Mouse (Mus musculus) monocyte, adult 59 days (primary cell): Measurements from ENCODE around the gene Sars2. TPM values are rescaled to one million over a fixed set of nuclear protein-coding genes. Genes with fewer than 3 reads are reported as not detected.

ENCODE experiments used
- total RNA-seq, 2 experiments: library from RNA; stranded (reverse); gene quantifications; one replicate each; pipeline ENCODE4 v1.2.4; 2023

The Sars2 gene
- 10 to 100 TPM in 1 of 2 experiments, 1 to 10 TPM in 1; 8.9 to 12.5 TPM for total RNA-seq

GRCm38 (mm10) chr7:28741709-28742438, at the start of gene Sars2, which contains the start of gene Mrps12:
Gene Sars2 (plus strand): TSS chr7:28741992.
Gene Mrps12 (minus strand): TSS chr7:28741820.

GRCm38 (mm10) chr7:28692545-28693320, 49.1 kb upstream of the Sars2 start, which contains the start of gene Fbxo27:
Gene Fbxo27 (plus strand): TSS chr7:28692849.

GRCm38 (mm10) chr7:28716590-28717281, 25.1 kb upstream of the Sars2 start, which contains the start of gene Fbxo17:
Gene Fbxo17 (plus strand): TSS chr7:28716804.

GRCm38 (mm10) chr7:28756079-28756478, 14.3 kb downstream of the Sars2 start, which contains the start of gene Ccer2:
Gene Ccer2 (plus strand): TSS chr7:28756174.

GRCm38 (mm10) chr7:28766173-28766879, 24.5 kb downstream of the Sars2 start, which contains the start of gene Sirt2:
Gene Sirt2 (plus strand): TSS chr7:28766735.

GRCm38 (mm10) chr7:28767462-28767965, 25.7 kb downstream of the Sars2 start, which contains the start of gene Nfkbib:
Gene Nfkbib (minus strand): TSS chr7:28767512.

GRCm38 (mm10) chr7:28788307-28789195, 46.8 kb downstream of the Sars2 start, which contains the start of gene Rinl:
Gene Rinl (plus strand): TSS chr7:28788969.

Other genes starting within 250 kb of the Sars2 start
- not detected for gene Ifnl2, start 231.5 kb upstream of the Sars2 start, total RNA-seq
- not detected for gene Ifnl3, start 219.2 kb upstream of the Sars2 start, total RNA-seq
- not detected for gene Sycn, start 201.1 kb upstream of the Sars2 start, total RNA-seq
- gene Nccrp1, start 194.7 kb upstream of the Sars2 start, total RNA-seq = 1 to 10 TPM; 1.5 to 2.3 TPM
- gene Samd4b, start 143.8 kb upstream of the Sars2 start, total RNA-seq = 10 to 100 TPM; 59.5 to 62.7 TPM
- 10 to 100 TPM; 30.1 to 35.2 TPM for gene Pak4, start 143.8 kb upstream of the Sars2 start, total RNA-seq
- gene Acp7, start 110.7 kb upstream of the Sars2 start, total RNA-seq = not detected
- not detected for gene Fbxo27, start 49.1 kb upstream of the Sars2 start, total RNA-seq
- gene Fbxo17, start 25.2 kb upstream of the Sars2 start, total RNA-seq = under 1 TPM; 0.94 to 1.00 TPM
- gene Mrps12, start 172 bp upstream of the Sars2 start, total RNA-seq = 10 to 100 TPM; 19.5 to 25.1 TPM
- gene Ccer2, start 14.2 kb downstream of the Sars2 start, total RNA-seq = not detected
- 100 to 1,000 TPM in 1 of 2 experiments, 10 to 100 TPM in 1; 95.2 to 113 TPM for gene Sirt2, start 24.7 kb downstream of the Sars2 start, total RNA-seq
- gene Nfkbib, start 25.5 kb downstream of the Sars2 start, total RNA-seq = 100 to 1,000 TPM; 127 to 137 TPM
- gene Rinl, start 47.0 kb downstream of the Sars2 start, total RNA-seq = 10 to 100 TPM; 16.0 to 20.8 TPM
- gene Hnrnpl, start 66.5 kb downstream of the Sars2 start, total RNA-seq = 100 to 1,000 TPM; 416 to 451 TPM
- 10 to 100 TPM; 68.4 to 69.6 TPM for gene Ech1, start 83.2 kb downstream of the Sars2 start, total RNA-seq
- 1 to 10 TPM; 3.2 to 3.9 TPM for gene Lgals4, start 91.9 kb downstream of the Sars2 start, total RNA-seq
- gene Lgals7, start 121.9 kb downstream of the Sars2 start, total RNA-seq = 1 to 10 TPM in 1 of 2 experiments, not detected in 1; 1.2 TPM
- not detected for gene Capn12, start 139.4 kb downstream of the Sars2 start, total RNA-seq
- 100 to 1,000 TPM; 108 to 133 TPM for gene Actn4, start 220.3 kb downstream of the Sars2 start, total RNA-seq
- 100 to 1,000 TPM; 279 to 296 TPM for gene Eif3k, start 239.9 kb downstream of the Sars2 start, total RNA-seq
- gene Map4k1, start 240.1 kb downstream of the Sars2 start, total RNA-seq = 10 to 100 TPM; 78.6 to 81.8 TPM